In genomic region chr12:35824587-35824987, GRCm38 (mm10) we compare ENCODE assay signal across 9 mouse cellular contexts.
A peak's percentile ranks its signal among the peaks of the same experiment; 100 is the strongest.
DNase-seq lines count a peak whose midpoint lies in the region; ATAC-seq lines count a peak whose summit lies in the region.
"Had no signal": no experiment of that assay in that cellular context is flagged by ENCODE, and none has a peak within 500 bp of the region (broad histone marks: within the 10 kb centered on the region; RNA-seq: fewer than 3 reads in every experiment).

No protein-coding gene starts in this region.

- 30% methylated on average over 5 of the region's 5 CpGs for WGBS in heart, embryonic 10.5 days
- WGBS in lung, embryonic 16.5 days = 5% methylated on average over 5 of the region's 5 CpGs

- H3K4me2 ChIP-seq in lung, embryonic 16.5 days (ENCODE audit: low read depth, low read length) = 0 out of 2 replicates have a peak overlapping the region, but pooled peaks have one; percentile 15
- H3K4me2 ChIP-seq: liver, embryonic 15.5 days had no signal

- peaks cover 4% of the 10 kb centered on the region; the same call in 1 of the 2 replicates for H3K4me1 ChIP-seq in heart, embryonic 10.5 days
- H3K4me1 ChIP-seq in lung, embryonic 16.5 days (replicated peaks; ENCODE audit: control insufficient read depth, insufficient read depth, low read length) = no peaks in the 10 kb centered on the region
- H3K4me1 ChIP-seq: liver, embryonic 15.5 days had no signal

- peak; percentile 89 for ATAC-seq in lung, embryonic 16.5 days (ENCODE audit: low read depth)

- H3K27me3 ChIP-seq in heart, embryonic 10.5 days (ENCODE audit: insufficient read depth, poor library complexity, severe bottlenecking) = no peaks in the 10 kb centered on the region
- no peaks in the 10 kb centered on the region for H3K27me3 ChIP-seq in lung, embryonic 16.5 days (ENCODE audit: control insufficient read depth, insufficient read depth, low read depth, low read length)
- H3K27me3 ChIP-seq: liver, embryonic 15.5 days had no signal

- H3K9ac ChIP-seq in lung, embryonic 16.5 days (ENCODE audit: low read length) = no peak overlapping the region
- H3K9ac ChIP-seq: liver, embryonic 15.5 days had no signal

- H3K36me3 ChIP-seq in heart, embryonic 10.5 days = no peaks in the 10 kb centered on the region
- H3K36me3 ChIP-seq in lung, embryonic 16.5 days (ENCODE audit: control insufficient read depth, insufficient read depth, low read length) = no peaks in the 10 kb centered on the region
- H3K36me3 ChIP-seq: liver, embryonic 15.5 days had no signal

- no peaks in the 10 kb centered on the region for H3K9me3 ChIP-seq in heart, embryonic 10.5 days
- peaks cover 3% of the 10 kb centered on the region for H3K9me3 ChIP-seq in lung, embryonic 16.5 days (ENCODE audit: control insufficient read depth, low read length)
- H3K9me3 ChIP-seq: liver, embryonic 15.5 days had no signal

- H3K4me3 ChIP-seq in heart, embryonic 10.5 days = no peak overlapping the region
- no peak overlapping the region for H3K4me3 ChIP-seq in lung, embryonic 16.5 days (ENCODE audit: low read length)
- H3K4me3 ChIP-seq: liver, embryonic 15.5 days had no signal

- peak; percentile 6 for DNase-seq in adrenal gland, postnatal 14 days
- DNase-seq in adrenal gland, adult 8-10 months = no peak
- peak; percentile 37 for DNase-seq in A20 (ENCODE audit: low read depth, low spot score)
- no peak for DNase-seq in heart, embryonic 10.5 days (ENCODE audit: low spot score)
- no peak for DNase-seq in cerebellum, adult 11-12 months
- DNase-seq in thymus, postnatal 4 days = no peak
- no peak for DNase-seq in spleen, postnatal 14 days (ENCODE audit: low spot score in 2 of 2)

- H3K27ac ChIP-seq in heart, embryonic 10.5 days = 0 out of 2 replicates have a peak overlapping the region, but pooled peaks have one; percentile 42
- H3K27ac ChIP-seq in lung, embryonic 16.5 days (ENCODE audit: low read length) = peak overlapping the region; percentile 81
- H3K27ac ChIP-seq: liver, embryonic 15.5 days had no signal

Comparison
In these comparisons a context has a peak if more than half of its experiments do, and no peak if none do; other contexts are left out.
1. DNase-seq: peak in adrenal gland, postnatal 14 days (single experiment) and A20 (single experiment); none in adrenal gland, adult 8-10 months (single experiment), heart, embryonic 10.5 days (single experiment), cerebellum, adult 11-12 months (single experiment), thymus, postnatal 4 days (single experiment) and spleen, postnatal 14 days (0 of 2).